Mouse (Mus musculus): ENCODE data around the gene Ube2h.

GRCm38 (mm10) chr6:30352762-30353161 lies 48.4 kb upstream of the Ube2h start:
- TF ChIP-seq GATA1 (IDR thresholded peaks at IDR 0.05; ENCODE audit: low read length) (no peak), TAL1 (IDR thresholded peaks at IDR 0.05; ENCODE audit: low read length) (no peak)
